Mouse (Mus musculus) B cell, adult 62 days (primary cell): ENCODE results near the gene Zfp40. TPM values are rescaled to one million over a fixed set of nuclear protein-coding genes. Genes with fewer than 3 reads are reported as not detected.

ENCODE experiments used
- total RNA-seq: library from RNA; stranded (reverse); gene quantifications from 4 replicates; pipeline ENCODE4 v1.2.4, GENCODE M21; 2023

Gene Zfp40
- 5.8 to 10.4 TPM (median 8.3 TPM) in 4 replicates for total RNA-seq

GRCm38 (mm10) chr17:23192453-23193379 is at the start of gene Zfp40:
Gene Zfp40, minus strand, starts transcription at chr17:23193252.

Other genes starting within 250 kb of the Zfp40 start
- gene Vmn2r-ps130, start 132.1 kb downstream of the Zfp40 start, total RNA-seq, result not detected in 4 replicates
- gene Vmn2r114, start 119.3 kb upstream of the Zfp40 start, total RNA-seq, result not detected in 4 replicates
- gene Vmn2r115, start 150.5 kb upstream of the Zfp40 start, total RNA-seq, result not detected in 4 replicates
- not detected in 4 replicates for gene Vmn2r116, start 191.4 kb upstream of the Zfp40 start, total RNA-seq